Mouse (Mus musculus): ENCODE measurements around the gene Pik3ca.
"Not testable (repeated sequence)": the region's sequence is repeated elsewhere in the genome, so short reads cannot be mapped to it uniquely, and the experiment has no call there.

Gene Pik3ca

DNA sequence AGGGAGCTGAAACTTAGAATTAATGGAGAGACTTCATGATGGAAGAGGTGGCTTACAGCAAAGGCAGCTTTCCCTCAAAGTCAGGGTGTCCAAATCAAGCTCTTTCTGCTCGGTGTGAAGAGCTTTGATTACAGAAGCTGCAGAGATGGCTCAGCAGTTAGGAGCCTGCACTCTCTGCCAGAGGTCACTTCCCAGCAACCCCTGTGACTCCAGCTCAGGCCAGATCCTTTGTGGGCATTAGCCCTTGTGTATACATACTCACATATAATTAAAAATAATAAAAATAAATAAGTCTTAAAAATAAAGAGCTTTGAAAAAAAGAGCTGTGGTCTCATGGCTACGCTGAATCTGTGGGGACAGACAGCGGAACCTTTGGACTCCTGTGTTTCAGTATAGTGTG lies 4.1 kb downstream of the Pik3ca start:
- no peak for DNase-seq (ENCODE audit: low read depth, low spot score)

DNA sequence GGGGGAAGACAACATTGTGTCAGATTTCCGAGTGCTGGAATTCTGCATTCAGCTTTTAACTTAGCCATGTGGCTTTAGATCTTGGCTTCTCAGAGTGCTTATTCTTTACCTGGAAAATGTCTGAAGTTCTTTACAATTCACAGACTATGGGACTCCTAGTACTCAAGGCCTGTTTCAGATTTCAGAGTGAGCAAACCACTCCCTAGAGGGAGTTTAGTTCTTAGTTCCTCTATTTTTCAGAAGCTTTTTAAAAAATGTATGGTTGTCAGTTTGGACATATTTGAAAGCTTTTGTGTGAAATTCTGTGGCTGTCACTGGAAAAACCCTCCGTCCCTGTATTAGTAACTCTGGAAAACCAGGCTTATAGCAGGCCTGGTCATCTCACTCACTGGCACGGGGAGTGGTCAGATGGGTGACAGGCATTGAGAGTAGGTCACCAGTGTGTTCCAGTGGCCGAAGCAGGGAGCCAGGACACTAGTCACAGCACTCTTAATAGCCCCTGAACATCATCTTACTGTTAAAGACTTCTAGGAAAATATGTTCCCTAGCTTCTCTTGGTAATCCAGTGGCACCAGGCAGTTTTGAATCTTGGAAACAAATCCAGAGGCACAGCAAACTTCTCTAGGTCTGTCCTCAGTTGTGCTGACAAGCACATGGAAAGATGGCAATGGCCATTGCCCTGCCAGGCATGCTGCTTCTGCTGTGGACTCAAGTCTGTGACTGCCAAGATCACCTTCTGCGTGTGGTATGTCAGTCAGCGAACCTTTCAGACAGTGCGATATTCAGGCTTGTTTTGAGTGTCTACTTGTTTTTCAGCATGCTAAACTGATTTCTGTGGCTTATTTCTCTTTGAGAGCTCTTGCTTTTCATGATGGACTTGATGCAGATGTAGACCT lies 5.8 kb downstream of the Pik3ca start:
- DNase-seq (ENCODE audit: low read depth, low spot score) = no peak

DNA sequence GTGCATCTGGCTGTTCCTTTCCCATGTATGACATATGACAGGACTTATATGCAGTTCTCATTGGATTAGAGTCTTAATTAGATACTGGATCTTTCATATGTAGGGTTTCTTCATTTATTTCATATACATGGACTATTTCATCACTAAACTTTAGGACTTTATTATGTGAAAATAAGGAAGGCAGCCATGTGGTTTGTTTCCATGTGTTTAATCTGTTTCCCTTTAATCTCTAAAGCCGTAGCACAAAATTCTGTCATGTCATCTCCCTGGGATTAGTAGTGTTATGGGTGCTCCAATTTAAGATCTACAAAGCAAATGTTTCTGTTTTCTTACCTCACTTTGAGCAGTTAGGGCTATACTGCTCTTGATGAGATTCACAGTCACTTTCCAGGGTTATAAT lies 8.2 kb downstream of the Pik3ca start:
- DNase-seq (ENCODE audit: low read depth, low spot score) = no peak

DNA sequence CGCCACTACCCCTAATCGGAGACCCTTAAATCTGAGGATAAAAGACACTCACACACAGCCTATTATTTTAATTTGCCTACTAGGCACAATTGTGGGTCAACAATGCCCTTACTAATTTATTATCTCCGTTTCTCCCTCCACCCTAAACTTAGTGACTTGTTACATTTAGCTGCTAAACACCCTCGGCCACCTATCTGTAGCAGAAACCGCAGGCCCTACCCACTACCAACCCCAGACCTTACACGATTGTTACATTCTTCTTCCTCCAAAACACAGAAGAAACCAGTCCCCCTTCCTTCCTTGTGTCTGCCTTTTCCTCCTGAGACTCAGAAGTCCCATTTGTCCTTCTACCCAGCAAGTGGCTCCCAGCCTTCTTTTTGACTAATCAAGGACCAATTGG lies 9.3 kb downstream of the Pik3ca start:
- DNase-seq (ENCODE audit: low read depth, low spot score) = no peak

DNA sequence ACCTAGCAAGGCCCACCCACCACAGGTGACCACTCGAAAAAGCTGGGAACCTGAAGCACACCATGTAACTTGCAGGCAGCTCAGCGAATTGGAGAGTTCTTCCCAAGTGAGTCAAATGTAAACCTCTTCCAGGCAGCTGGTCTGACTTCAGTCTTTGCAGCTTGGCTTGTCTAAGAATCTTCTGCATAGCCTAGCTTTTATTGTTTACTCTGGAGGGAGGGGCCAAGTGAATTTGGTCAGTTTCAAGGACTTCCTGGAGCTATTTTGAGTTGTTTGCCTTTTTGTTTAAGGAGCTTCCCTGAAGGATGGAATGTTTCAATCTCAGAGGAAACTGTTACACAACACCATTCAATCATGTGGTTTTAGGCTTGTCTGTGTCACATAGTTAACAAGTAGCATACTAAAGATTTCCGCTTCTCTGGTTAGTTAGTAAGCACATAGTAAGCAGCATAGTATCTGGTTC lies 11.4 kb downstream of the Pik3ca start:
- DNase-seq (ENCODE audit: low read depth, low spot score) = no peak

DNA sequence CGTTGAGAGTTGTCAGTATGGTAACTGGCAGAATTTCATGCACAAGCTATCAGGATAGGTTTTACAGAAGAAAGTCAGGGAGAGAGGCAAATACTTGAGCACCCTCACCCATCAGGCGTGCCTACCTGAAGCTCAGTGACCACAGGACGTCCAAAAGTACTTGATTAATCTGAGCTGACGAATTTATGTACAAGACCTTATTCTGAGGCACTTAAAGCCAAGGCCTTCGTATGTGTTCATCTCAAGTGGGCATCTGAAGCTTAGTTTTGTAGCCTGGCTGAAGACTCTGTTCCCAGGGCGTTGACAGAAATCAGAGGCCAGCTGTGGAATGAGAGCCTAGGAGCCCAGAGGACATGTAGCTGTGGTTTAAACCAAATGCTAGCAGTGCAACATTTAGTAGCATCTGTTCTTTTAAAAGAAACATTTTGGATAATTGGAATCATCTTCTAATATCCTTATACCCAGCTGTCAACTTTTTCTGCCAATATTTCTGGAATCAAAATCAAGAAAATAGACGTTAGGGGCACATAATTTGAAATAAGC lies 15.1 kb downstream of the Pik3ca start:
- DNase-seq (ENCODE audit: low read depth, low spot score) = no peak

DNA sequence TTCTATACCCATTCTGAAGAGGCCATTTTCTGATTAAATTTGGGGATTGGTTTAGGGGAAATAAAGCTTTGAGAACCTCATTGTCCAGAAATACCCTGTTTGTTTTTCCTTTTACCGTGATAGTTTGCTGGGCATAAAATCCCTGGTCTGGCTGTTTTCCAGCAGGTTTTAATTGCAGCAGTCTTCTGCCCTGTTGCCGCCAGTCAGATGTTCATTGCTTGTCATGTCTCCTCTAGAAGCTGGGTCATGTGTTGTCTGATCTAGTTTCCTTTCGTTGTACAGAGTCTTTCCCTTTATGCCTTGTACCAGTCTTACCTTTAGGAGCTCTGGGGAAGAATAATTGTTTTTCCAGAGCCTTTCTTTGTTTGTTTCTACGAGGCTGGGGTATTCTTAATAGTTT lies 16.9 kb downstream of the Pik3ca start:
- DNase-seq (ENCODE audit: low read depth, low spot score) = no peak

DNA sequence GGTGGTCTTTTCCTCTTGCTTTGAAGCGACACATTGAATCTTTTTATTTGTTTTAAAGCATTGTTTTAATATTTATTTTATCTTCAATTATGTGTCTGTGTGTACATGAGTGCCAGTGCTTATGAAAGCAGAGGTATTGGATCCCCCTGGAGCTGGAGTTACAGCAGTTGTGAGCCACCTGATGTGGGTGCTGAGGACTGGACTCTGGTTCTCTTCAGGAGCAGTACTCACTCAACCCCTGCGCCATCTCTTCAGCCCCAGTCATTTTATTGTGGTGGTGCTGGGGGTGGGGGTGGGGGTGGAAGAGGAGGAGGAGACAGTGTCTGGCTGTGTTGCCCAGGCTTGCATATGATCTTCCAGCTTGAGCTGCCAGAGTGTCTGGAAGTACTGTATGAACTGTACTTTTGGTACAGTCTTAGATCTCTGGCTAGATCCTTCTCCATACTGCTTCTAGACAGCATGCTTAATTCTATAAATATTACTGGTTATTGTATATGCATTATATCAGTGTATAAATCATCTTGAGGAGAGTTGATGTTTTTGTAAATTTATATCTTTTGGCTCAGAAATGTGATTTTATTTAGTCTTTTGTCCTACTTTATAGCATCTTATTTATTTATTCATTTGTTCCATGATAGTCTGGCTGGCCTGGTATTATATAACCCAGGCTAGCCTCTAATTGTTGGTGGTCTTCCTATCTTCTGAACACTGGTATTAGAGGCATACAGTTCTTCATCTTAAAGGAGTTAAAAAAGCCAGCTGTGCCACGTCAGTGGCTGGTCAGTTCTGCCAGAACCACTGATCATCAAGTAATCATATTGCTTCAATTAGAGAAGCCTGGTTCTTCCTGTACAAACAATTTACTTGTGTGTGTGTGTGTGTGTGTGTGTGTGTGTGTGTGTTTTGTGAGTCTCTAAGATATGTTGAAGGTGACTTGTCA lies 18.2 kb downstream of the Pik3ca start:
- DNase-seq (ENCODE audit: low read depth, low spot score) = no peak

DNA sequence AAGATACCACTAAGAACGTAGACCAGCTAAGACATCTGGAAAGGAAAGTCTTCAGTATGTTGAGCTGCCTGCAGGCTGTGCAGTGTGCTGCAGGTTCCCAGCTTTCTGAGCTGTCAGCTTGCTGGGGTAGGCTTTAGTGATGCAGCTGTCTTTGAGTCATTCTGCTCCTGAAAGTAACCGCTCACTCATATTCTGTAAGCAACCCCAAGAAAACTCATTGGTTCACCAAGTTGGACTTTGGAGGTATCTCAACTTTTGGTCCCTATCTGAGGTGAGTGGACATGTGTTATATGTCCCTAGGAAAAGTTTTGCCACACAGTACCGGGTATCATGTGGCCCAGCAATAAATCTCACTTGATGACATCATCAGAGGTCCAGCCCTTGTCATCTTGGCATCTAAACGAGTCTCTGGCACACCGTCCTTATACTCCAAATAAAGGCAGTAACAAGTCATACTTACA lies 20.3 kb downstream of the Pik3ca start:
- no peak for DNase-seq (ENCODE audit: low read depth, low spot score)

DNA sequence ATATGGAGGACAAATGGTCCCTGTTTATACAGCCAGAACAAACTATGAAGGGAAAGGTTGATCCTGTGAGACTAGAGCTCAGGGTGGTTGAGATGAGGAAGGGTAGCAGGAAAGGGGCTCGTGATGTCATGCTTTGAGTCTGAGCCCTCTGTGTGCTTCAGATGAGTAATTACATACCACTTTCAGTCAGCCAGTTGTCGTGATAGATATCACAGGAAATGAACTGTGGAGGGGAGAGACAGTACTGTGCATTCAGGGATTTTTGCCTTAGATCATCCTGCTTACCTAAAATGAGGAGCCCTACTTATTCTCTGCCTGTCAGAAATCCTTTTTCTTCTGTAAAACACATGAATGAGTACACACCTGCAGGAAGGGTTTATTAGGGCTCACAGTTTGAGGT lies 22.4 kb downstream of the Pik3ca start:
- DNase-seq (ENCODE audit: low read depth, low spot score) = no peak

DNA sequence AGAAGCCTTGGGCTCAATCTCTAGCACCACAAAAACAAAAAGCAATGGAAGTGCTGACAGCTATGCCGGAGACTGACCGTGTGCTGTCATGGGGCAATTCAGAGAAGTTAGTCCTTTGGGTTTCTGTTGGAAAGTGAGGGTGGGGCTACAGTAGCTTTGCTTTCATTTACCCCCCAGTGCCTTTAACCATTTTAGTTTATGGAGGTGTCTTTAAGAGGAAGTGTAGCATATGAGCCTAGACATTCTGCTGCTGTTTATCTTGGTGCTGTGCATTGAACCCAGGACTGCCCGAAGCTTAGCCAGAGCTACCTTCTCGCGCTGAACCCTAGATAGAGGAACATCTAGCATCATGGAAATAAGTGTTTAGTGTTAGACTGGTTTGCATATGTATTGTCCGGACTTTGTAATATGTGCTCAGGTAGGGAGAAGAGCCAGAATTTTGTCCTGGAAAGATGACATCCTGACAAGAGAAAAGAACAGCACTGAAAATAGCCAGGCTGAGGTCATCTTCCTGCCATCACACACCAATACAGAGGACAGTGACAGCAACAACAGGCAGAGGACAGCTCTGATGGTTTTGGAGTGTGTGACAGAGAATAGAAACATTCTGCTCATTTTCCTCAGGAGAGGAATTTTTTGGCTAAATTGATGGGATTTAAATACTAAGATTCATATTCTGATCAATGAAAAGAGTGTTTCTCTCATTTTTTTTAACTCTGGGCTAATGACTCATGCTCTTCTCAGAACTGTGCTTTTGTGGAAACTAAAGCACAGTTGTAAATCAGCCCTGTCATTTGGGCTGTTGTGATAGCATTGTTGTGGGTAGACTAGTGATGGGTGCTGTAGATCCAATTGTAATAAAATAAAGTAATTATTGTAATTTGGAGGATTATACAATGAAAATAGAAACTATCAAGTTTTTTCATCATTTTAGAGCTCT lies 23.9 kb downstream of the Pik3ca start:
- no peak for DNase-seq (ENCODE audit: low read depth, low spot score)

DNA sequence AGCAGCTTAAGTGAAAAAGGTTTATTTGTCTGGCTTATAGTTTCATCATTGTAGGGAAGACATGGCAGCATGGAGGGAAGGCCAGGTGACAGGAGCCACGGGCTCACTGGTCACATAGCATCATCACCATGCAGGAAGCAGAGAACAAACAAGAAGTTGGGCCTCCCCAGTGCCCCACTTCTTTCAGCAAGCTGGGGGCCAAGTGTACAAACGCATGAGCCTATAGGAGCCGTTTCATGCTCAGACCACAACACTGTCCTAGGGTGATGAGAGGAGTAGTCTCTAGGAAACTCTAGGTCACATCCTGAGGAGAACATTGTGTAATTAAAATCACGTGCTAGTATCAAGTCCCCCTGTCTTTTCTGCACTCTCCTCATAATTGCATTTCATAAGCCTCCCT lies 30.2 kb downstream of the Pik3ca start:
- no peak for DNase-seq (ENCODE audit: low read depth, low spot score)

DNA sequence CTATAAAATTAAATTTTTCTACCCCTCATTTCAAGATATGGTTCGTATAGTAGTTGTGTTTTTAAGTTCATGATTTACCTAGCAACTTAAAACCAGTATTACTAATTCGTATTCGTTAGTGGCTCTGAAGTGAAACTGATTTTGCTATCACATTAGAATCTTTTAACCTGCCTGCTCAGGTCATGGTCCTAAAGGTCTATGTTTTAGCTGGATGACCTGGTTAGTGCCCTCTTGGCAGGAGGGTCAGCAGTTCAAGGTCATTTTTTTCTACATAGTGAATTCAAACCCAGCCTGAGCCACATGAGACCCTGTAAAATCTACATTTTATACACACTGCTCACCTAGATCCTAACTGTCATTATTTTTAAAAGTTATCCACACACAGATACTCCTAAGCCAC lies 30.9 kb downstream of the Pik3ca start:
- no peak for DNase-seq (ENCODE audit: low read depth, low spot score)

DNA sequence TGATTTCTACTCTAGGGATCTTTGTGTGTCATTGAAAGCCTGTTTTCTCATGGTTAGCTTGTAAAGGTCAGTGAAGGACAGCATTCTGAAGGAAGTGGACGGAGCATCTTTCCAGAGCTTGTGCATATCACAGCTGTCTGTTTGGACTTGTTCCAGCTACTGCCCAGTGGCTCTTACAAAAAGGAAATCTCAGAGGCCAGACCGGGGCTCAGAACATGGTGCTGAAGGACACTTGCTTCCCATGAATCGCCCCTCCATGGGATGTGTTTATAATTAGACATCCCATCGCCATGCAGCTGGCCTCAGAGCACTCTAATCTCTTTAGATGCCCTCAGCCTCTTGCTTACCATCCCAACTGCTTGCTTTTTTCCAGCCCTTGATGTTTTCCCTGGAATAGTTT lies 31.4 kb downstream of the Pik3ca start:
- DNase-seq (ENCODE audit: low read depth, low spot score) = no peak

DNA sequence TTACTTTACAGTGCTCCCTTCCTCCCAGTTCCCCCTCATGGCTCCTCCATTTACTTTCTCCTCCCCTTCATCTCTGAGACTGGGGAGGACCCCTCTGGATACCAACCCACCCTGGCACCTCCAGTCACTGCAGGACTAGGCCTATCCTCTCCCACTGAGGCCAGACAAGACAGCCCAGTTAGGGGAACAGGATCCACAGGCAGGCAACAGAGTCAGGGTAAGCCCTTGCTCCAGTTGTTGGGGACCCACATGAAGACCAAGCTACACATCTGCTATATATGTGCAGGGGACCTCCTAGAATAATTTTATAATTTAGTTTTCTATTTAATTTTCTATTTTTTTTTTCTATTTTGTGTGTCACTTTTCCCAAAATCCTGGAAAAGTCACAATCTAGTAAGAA lies 31.9 kb downstream of the Pik3ca start:
- DNase-seq (ENCODE audit: low read depth, low spot score) = not testable (repeated sequence)

DNA sequence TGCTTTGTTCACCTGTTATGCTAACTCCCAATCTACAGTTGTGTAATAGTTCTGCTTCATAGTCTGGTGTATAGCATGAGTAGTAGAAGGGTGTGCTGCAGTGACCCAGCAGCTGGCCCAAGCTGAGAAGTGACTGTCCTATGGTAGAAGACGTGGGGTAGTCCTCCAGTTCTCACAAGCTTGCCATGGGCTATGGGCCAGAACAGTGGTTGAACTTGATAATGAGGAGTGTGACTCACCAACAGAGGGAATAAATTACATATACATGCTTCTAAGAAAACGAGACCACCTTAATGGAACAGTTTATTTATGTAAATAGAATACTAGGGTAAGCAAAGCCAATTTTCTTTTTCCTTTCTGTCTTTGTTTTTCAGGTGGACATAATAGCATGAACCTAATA lies 32.9 kb downstream of the Pik3ca start:
- no peak for DNase-seq (ENCODE audit: low read depth, low spot score)

DNA sequence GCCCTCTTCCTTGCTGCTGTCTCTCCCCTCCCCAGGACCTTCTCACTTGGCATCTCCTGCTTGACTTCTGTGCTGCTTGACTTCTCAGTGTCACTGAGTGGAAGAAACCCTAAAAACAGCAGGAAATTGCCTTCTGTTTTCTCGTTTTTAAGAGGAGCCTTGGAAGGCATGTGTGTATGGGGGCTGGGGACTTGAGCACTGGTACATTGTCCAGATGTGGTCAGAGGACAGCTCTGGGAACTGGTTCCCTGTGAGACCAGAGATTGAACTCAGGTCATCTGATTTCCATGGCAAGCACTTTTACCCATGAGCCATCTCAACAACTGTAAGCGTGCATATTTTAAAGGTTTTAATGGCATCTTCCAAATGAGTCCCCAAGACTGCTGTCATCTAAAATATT lies 36.5 kb downstream of the Pik3ca start:
- DNase-seq (ENCODE audit: low read depth, low spot score) = no peak

DNA sequence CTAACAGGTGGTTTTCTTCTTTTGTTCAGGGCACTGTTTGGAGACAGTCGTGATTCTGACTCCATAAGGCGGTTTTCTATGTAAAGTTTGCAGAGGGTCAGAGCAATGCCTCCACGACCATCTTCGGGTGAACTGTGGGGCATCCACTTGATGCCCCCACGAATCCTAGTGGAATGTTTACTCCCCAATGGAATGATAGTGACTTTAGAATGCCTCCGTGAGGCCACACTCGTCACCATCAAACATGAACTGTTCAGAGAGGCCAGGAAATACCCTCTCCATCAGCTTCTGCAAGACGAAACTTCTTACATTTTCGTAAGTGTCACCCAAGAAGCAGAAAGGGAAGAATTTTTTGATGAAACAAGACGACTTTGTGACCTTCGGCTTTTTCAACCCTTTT lies 38.6 kb downstream of the Pik3ca start:
- DNase-seq (ENCODE audit: low read depth, low spot score) = no peak

DNA sequence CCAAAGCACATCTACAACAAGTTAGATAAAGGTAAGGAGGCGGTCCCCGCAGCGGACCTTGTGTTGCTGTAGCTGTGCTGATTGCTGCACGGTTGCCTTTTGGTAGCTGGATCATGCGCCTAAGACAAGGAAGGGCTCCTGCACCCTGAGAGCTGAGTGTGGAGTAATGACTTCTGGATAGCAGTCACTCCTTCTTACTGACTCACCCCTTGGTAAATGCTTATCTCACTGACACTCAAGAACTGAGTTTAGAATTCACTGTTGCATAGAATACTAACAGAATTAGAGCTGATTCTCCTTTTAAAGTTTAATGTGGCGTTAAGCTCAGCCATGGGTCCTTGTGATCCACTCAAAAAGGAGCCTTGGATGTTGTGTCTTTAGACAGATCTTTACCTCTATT lies 39.8 kb downstream of the Pik3ca start:
- no peak for DNase-seq (ENCODE audit: low read depth, low spot score)

DNA sequence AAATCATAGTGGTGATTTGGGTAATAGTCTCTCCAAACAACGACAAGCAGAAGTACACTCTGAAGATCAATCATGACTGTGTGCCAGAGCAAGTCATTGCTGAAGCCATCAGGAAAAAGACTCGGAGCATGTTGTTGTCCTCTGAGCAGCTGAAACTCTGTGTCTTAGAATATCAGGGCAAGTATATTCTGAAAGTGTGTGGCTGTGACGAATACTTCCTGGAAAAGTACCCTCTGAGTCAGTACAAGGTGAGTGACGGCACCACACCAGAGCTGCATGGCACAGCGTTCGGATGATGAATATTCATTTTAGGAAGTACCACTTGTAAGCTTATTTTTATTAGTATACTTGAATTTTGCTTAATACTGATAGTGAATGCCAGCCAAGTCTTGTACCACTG lies 40.3 kb downstream of the Pik3ca start:
- DNase-seq (ENCODE audit: low read depth, low spot score) = no peak

DNA sequence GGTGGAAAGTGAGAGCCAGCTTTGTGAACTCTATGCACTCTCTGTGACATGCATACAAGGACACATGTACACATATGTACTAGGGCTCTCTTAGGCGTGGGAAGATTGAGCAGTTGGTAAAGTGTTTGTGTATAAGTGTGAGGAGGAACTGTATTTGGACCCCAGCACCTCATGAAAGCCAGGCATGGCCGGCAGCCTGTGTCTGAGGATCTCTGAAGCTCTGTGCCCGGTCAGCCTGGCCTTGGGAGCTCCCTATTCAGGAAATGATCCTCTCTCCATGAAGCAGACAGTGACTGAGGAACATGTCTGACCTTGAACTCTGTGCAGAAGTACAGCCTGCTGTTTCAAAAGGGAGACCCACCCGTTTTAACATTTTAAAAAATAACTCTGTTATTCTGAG lies 41.2 kb downstream of the Pik3ca start:
- DNase-seq (ENCODE audit: low read depth, low spot score) = no peak

Measured in ES-CJ7 (cell line).